Mouse (Mus musculus) frontal cortex, postnatal 25 days (tissue): ENCODE measurements around the gene Cdkal1.

Experiments
- DNase-seq, 2 experiments: peaks; one replicate each; pipeline ENCODE4 v3.0.0; 2022; ENCODE audit warnings: low spot score in 2 of 2

Cdkal1 gene

GRCm38 (mm10) chr13:29627438-29628124 lies 227.9 kb downstream of the Cdkal1 start:
- no peak for DNase-seq

- no peak for DNase-seq
Measured at GRCm38 (mm10) chr13:29624929-29625328, 230.5 kb downstream of the Cdkal1 start.

- DNase-seq: no peak
Measured at GRCm38 (mm10) chr13:29623636-29624239, 231.7 kb downstream of the Cdkal1 start.

- DNase-seq: no peak
Measured at GRCm38 (mm10) chr13:29621881-29622280, 233.6 kb downstream of the Cdkal1 start.

GRCm38 (mm10) chr13:29621363-29621762 lies 234.1 kb downstream of the Cdkal1 start:
- DNase-seq: no peak

GRCm38 (mm10) chr13:29620826-29621225 lies 234.6 kb downstream of the Cdkal1 start:
- DNase-seq: no peak

- no peak for DNase-seq
Measured at GRCm38 (mm10) chr13:29616654-29617171, 238.8 kb downstream of the Cdkal1 start.

GRCm38 (mm10) chr13:29615987-29616386 lies 239.5 kb downstream of the Cdkal1 start:
- no peak for DNase-seq

- DNase-seq: no peak
Measured at GRCm38 (mm10) chr13:29615081-29615480, 240.4 kb downstream of the Cdkal1 start.

GRCm38 (mm10) chr13:29610051-29610931 lies 245.2 kb downstream of the Cdkal1 start:
- no peak for DNase-seq

- DNase-seq: no peak
Measured at GRCm38 (mm10) chr13:29609441-29609840, 246.0 kb downstream of the Cdkal1 start.

- peak in 1 of 2 experiments; percentile 39 for DNase-seq
Measured at GRCm38 (mm10) chr13:29604241-29604640, 251.2 kb downstream of the Cdkal1 start.

- no peak for DNase-seq
Measured at GRCm38 (mm10) chr13:29603597-29603996, 251.9 kb downstream of the Cdkal1 start.

- no peak for DNase-seq
Measured at GRCm38 (mm10) chr13:29601033-29601432, 254.4 kb downstream of the Cdkal1 start.

GRCm38 (mm10) chr13:29599646-29600045 lies 255.8 kb downstream of the Cdkal1 start:
- DNase-seq: no peak

- DNase-seq: no peak
Measured at GRCm38 (mm10) chr13:29596735-29597134, 258.7 kb downstream of the Cdkal1 start.

GRCm38 (mm10) chr13:29593096-29593495 lies 262.4 kb downstream of the Cdkal1 start:
- DNase-seq: no peak

GRCm38 (mm10) chr13:29590685-29591084 lies 264.8 kb downstream of the Cdkal1 start:
- DNase-seq: no peak

GRCm38 (mm10) chr13:29590164-29590563 lies 265.3 kb downstream of the Cdkal1 start:
- DNase-seq: no peak

- DNase-seq: no peak
Measured at GRCm38 (mm10) chr13:29588693-29589092, 266.8 kb downstream of the Cdkal1 start.

- no peak for DNase-seq
Measured at GRCm38 (mm10) chr13:29581762-29582700, 273.4 kb downstream of the Cdkal1 start.
